Mouse (Mus musculus) C2C12 (cell line): ENCODE results near the gene Exoc3l.
A peak's percentile ranks its signal among the peaks of the same experiment; 100 is the strongest.

Experiments
- CEBPB ChIP-seq: IDR thresholded peaks from one replicate; pipeline ENCODE4 v1.6.1; 2011; ENCODE audit warnings: low read depth, mild to moderate bottlenecking, control low read depth, moderate library complexity
- CTCF ChIP-seq: IDR thresholded peaks from one replicate; pipeline ENCODE4 v1.5.1; 2011; ENCODE audit not compliant: control insufficient read depth, insufficient read depth, insufficient read length
- FOSL1 ChIP-seq: IDR thresholded peaks from one replicate; pipeline ENCODE4 v1.8.0; 2011; ENCODE audit warnings: mild to moderate bottlenecking, low read length; ENCODE audit not compliant: poor library complexity, insufficient read depth, severe bottlenecking
- MAX ChIP-seq: IDR thresholded peaks from one replicate; pipeline ENCODE4 v1.6.1; 2011; ENCODE audit warnings: mild to moderate bottlenecking, control low read depth
- MYOD1 ChIP-seq: IDR thresholded peaks from one replicate; pipeline ENCODE4 v1.6.1; 2011; ENCODE audit warnings: low read depth; ENCODE audit not compliant: control insufficient read depth, insufficient read length
- MYOG ChIP-seq: IDR thresholded peaks from one replicate; pipeline ENCODE4 v1.6.1; 2011; ENCODE audit not compliant: control insufficient read depth, insufficient read length; ENCODE audit errors: extremely low read depth
- USF1 ChIP-seq: IDR thresholded peaks from one replicate; pipeline ENCODE4 v1.6.1; 2011; ENCODE audit warnings: low read depth, mild to moderate bottlenecking, control low read depth, moderate library complexity

DNA sequence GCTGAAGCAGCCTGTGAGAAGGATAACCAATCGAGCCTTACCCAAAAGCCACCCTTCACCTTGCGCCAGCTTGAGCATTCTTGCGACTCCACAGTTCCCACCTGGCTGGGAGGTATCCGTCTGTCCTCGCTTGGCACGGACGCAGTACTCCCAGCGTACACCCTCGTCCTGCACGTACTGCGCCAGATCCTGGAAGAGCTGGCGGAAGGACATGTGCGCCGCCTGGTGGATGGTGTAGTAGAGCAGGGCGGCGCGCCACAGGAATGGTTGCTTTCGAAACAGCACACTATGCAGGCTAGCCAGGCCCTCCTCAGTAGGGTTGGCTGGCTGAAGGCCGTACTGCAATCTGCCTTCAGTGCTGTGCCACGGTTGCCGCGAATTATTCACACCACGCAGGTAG, 12.8 kb downstream of the Exoc3l start:
- TF ChIP-seq CTCF: peak; percentile 95
- no peak for TF ChIP-seq MAX
- no peak for TF ChIP-seq MYOD1
- TF ChIP-seq MYOG: no peak
- no peak for TF ChIP-seq USF1
- TF ChIP-seq FOSL1: no peak
- TF ChIP-seq CEBPB: no peak
